Mouse (Mus musculus) myocyte (in vitro differentiated cells): ENCODE data around the gene Smtn. TPM values are rescaled to one million over a fixed set of nuclear protein-coding genes. Genes with fewer than 3 reads are reported as not detected.

Experiments used
- H3K27me3 ChIP-seq: one replicate; pipeline ENCODE4 v1.6.1; 2011; ENCODE audit not compliant: control insufficient read depth, insufficient read depth, insufficient read length
- H3K36me3 ChIP-seq: one replicate; pipeline ENCODE4 v1.6.1; 2011; ENCODE audit not compliant: control insufficient read depth, insufficient read depth
- H3K4me2 ChIP-seq: one replicate; pipeline ENCODE4 v1.6.1; 2011; ENCODE audit warnings: low read depth, control low read depth
- H3K4me3 ChIP-seq: one replicate; pipeline ENCODE4 v1.5.1; 2011; ENCODE audit warnings: mild to moderate bottlenecking, control low read depth, moderate library complexity
- H3K79me2 ChIP-seq: one replicate; pipeline ENCODE4 v1.6.1; 2011; ENCODE audit not compliant: control insufficient read depth, insufficient read depth
- H3ac ChIP-seq: one replicate; pipeline ENCODE4 v1.6.1; 2011; ENCODE audit not compliant: control insufficient read depth, insufficient read length
- CEBPB ChIP-seq: IDR thresholded peaks from 2 replicates; pipeline ENCODE4 v1.6.1; 2011; ENCODE audit warnings: mild to moderate bottlenecking, moderate library complexity; ENCODE audit not compliant: poor library complexity, insufficient read depth, severe bottlenecking
- E2F4 ChIP-seq: IDR thresholded peaks from one replicate; pipeline ENCODE4 v1.6.1; 2011; ENCODE audit warnings: mild to moderate bottlenecking, control low read depth, moderate library complexity; ENCODE audit not compliant: insufficient read depth
- MAX ChIP-seq: IDR thresholded peaks from one replicate; pipeline ENCODE4 v1.6.1; 2011; ENCODE audit warnings: low read depth, mild to moderate bottlenecking, control low read depth
- MYOD1 ChIP-seq, 3 experiments: IDR thresholded peaks; one replicate each; pipeline ENCODE4 v1.6.1; 2011; ENCODE audit warnings: control low read depth in 2 of 3, low read depth in 2 of 3, mild to moderate bottlenecking in 2 of 3, moderate library complexity in 1 of 3; ENCODE audit not compliant: insufficient read length in 2 of 3, control insufficient read depth in 1 of 3
- MYOG ChIP-seq, 3 experiments: IDR thresholded peaks; one replicate each; pipeline ENCODE4 v1.6.1; 2011; ENCODE audit warnings: control low read depth in 2 of 3, low read depth in 2 of 3, mild to moderate bottlenecking in 2 of 3; ENCODE audit not compliant: insufficient read length in 2 of 3, control insufficient read depth in 1 of 3, insufficient read depth in 1 of 3
- POLR2A ChIP-seq: IDR thresholded peaks from one replicate; pipeline ENCODE4 v1.6.1; 2011; ENCODE audit warnings: low read depth, mild to moderate bottlenecking, control low read depth, moderate library complexity; ENCODE audit not compliant: insufficient read length
- POLR2AphosphoS2 ChIP-seq: IDR thresholded peaks from one replicate; pipeline ENCODE4 v1.6.1; 2011; ENCODE audit warnings: low read depth, control low read depth; ENCODE audit not compliant: insufficient read length
- REST ChIP-seq: IDR thresholded peaks from one replicate; pipeline ENCODE4 v1.6.1; 2011; ENCODE audit warnings: mild to moderate bottlenecking, control low read depth, moderate library complexity; ENCODE audit not compliant: insufficient read depth, insufficient read length
- SRF ChIP-seq: IDR thresholded peaks from one replicate; pipeline ENCODE4 v1.6.1; 2011; ENCODE audit warnings: low read depth; ENCODE audit not compliant: control insufficient read depth, insufficient read length
- TCF12 ChIP-seq: IDR thresholded peaks from one replicate; pipeline ENCODE4 v1.6.1; 2011; ENCODE audit warnings: mild to moderate bottlenecking, control low read depth; ENCODE audit not compliant: poor library complexity, insufficient read depth, severe bottlenecking
- TCF3 ChIP-seq: IDR thresholded peaks from one replicate; pipeline ENCODE4 v1.6.1; 2011; ENCODE audit warnings: low read depth, control low read depth; ENCODE audit not compliant: insufficient read length
- USF1 ChIP-seq: IDR thresholded peaks from one replicate; pipeline ENCODE4 v1.6.1; 2011; ENCODE audit warnings: low read depth, mild to moderate bottlenecking, control low read depth, moderate library complexity
- polyA plus RNA-seq: library from polyadenylated mRNA; unstranded; fragments of >200 nt; fragmentation: generic; extraction: Trizol; gene quantifications from one replicate; pipeline ENCODE4 v1.2.1, GENCODE M21; 2012; ENCODE audit warnings: missing spikeins

The Smtn gene
- polyA plus RNA-seq, 1 experiment, result 141 TPM

DNA sequence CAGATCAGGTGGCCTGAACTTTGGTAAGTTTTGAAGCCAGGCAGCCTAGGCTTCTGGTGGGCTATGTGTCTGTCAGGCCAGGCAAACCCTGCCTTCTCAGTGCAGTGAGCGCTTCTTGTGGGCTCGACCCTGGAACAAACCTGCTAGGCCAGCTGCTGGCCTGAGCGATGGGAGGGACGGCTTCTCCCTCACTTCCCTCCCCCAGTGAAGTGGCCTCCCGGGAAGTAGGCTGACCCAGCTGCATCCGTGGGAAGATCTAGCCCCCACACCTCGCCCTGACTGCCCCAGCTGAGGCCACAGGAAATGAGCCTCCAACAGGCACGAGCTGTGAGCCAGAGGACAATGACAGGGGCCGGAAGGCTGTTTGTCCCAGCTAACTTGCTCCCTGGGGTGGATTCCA, 32.7 kb upstream of the Smtn start:
- no peaks in the 10 kb centered on the region for H3K79me2 ChIP-seq
- no peaks in the 10 kb centered on the region for H3K27me3 ChIP-seq
- H3K36me3 ChIP-seq, result no peaks in the 10 kb centered on the region
- peak overlapping the region; percentile 52 for H3K4me2 ChIP-seq
- no peak overlapping the region for H3ac ChIP-seq
- TF ChIP-seq MAX, result no peak
- TF ChIP-seq POLR2AphosphoS2, result no peak
- no peak for TF ChIP-seq POLR2A
- no peak for TF ChIP-seq E2F4
- peak in 1 of 3 experiments; percentile 35 for TF ChIP-seq MYOG (IDR thresholded peaks at IDR 0.05; ENCODE audit: control insufficient read depth in 1 of 3, insufficient read depth in 1 of 3, insufficient read length in 2 of 3, low read depth in 2 of 3)
- TF ChIP-seq SRF, result no peak
- TF ChIP-seq TCF12, result no peak
- no peak for TF ChIP-seq TCF3
- no peak for TF ChIP-seq USF1
- peak in 1 of 3 experiments; percentile 1 for TF ChIP-seq MYOD1 (IDR thresholded peaks at IDR 0.05; ENCODE audit: control insufficient read depth in 1 of 3, insufficient read length in 2 of 3, low read depth in 2 of 3)
- H3K4me3 ChIP-seq, result no peak overlapping the region

GRCm38 (mm10) chr11:3572181-3572580, 31.8 kb upstream of the Smtn start:
- no peak for TF ChIP-seq CEBPB
- no peak for TF ChIP-seq TCF3
- no peak for TF ChIP-seq SRF
- no peak for TF ChIP-seq MYOD1 (IDR thresholded peaks at IDR 0.05; ENCODE audit: control insufficient read depth in 1 of 3, insufficient read length in 2 of 3, low read depth in 2 of 3)
- TF ChIP-seq E2F4, result no peak
- TF ChIP-seq TCF12, result no peak
- no peak for TF ChIP-seq POLR2A
- no peak for TF ChIP-seq REST
- TF ChIP-seq USF1, result no peak
- no peak for TF ChIP-seq MYOG (IDR thresholded peaks at IDR 0.05; ENCODE audit: control insufficient read depth in 1 of 3, insufficient read depth in 1 of 3, insufficient read length in 2 of 3, low read depth in 2 of 3)
- H3K4me2 ChIP-seq, result no peak overlapping the region
- no peaks in the 10 kb centered on the region for H3K36me3 ChIP-seq
- no peak overlapping the region for H3K4me3 ChIP-seq
- H3K27me3 ChIP-seq, result no peaks in the 10 kb centered on the region
- H3ac ChIP-seq, result no peak overlapping the region
- H3K79me2 ChIP-seq, result no peaks in the 10 kb centered on the region

GRCm38 (mm10) chr11:3570321-3570720, 29.9 kb upstream of the Smtn start:
- Histone ChIP-seq H3K79me2 (no peaks in the 10 kb centered on the region), H3K36me3 (no peaks in the 10 kb centered on the region), H3ac (no peak overlapping the region), H3K4me2 (no peak overlapping the region), H3K27me3 (no peaks in the 10 kb centered on the region), H3K4me3 (no peak overlapping the region)
- TF ChIP-seq CEBPB (no peak), USF1 (no peak), POLR2A (no peak), TCF3 (no peak), E2F4 (no peak), SRF (no peak), MYOG (IDR thresholded peaks at IDR 0.05; ENCODE audit: control insufficient read depth in 1 of 3, insufficient read depth in 1 of 3, insufficient read length in 2 of 3, low read depth in 2 of 3) (no peak), POLR2AphosphoS2 (no peak), REST (no peak), TCF12 (no peak), MYOD1 (IDR thresholded peaks at IDR 0.05; ENCODE audit: control insufficient read depth in 1 of 3, insufficient read length in 2 of 3, low read depth in 2 of 3) (no peak), MAX (no peak)

- TF ChIP-seq SRF (no peak), CEBPB (no peak)
- no peak overlapping the region for H3K4me3 ChIP-seq
- H3ac ChIP-seq, result no peak overlapping the region
- H3K79me2 ChIP-seq, result no peaks in the 10 kb centered on the region
- H3K4me2 ChIP-seq, result no peak overlapping the region
- no peaks in the 10 kb centered on the region for H3K36me3 ChIP-seq
- H3K27me3 ChIP-seq, result no peaks in the 10 kb centered on the region
Measured at GRCm38 (mm10) chr11:3567896-3568295, 27.5 kb upstream of the Smtn start.

- no peaks in the 10 kb centered on the region for H3K27me3 ChIP-seq
- H3K4me2 ChIP-seq, result no peak overlapping the region
- no peaks in the 10 kb centered on the region for H3K79me2 ChIP-seq
- TF ChIP-seq MYOG (IDR thresholded peaks at IDR 0.05; ENCODE audit: control insufficient read depth in 1 of 3, insufficient read depth in 1 of 3, insufficient read length in 2 of 3, low read depth in 2 of 3) (no peak), USF1 (no peak), CEBPB (peak; percentile 52; the same call in 1 of the 2 replicates), E2F4 (no peak), POLR2A (no peak), MAX (no peak)
- no peak overlapping the region for H3ac ChIP-seq
- no peaks in the 10 kb centered on the region for H3K36me3 ChIP-seq
- no peak overlapping the region for H3K4me3 ChIP-seq
Measured at GRCm38 (mm10) chr11:3566018-3566417, 25.6 kb upstream of the Smtn start.
